Comparison of ENCODE assay signal across 8 mouse cellular contexts in genomic region chr9:32271896-32272444, GRCm38 (mm10).
DNase-seq lines count a peak whose midpoint lies in the region; TF ChIP-seq lines count a peak whose summit lies in the region.

No protein-coding gene starts in this region.

- intact Hi-C loops in heart, postnatal 36 days (cut with DNase I) = loop anchor here (1.0 to 5.0 kb wide), 4 partner anchors 78 to 975 kb away; no protein-coding TSS in a partner anchor

- H3K27me3 ChIP-seq in E14TG2a.4 (ENCODE audit: insufficient read depth, low read length) = no peaks in the 10 kb centered on the region; the same call in 1 of the 2 replicates

- H3K4me1 ChIP-seq in E14TG2a.4 (replicated peaks; ENCODE audit: low read depth, low read length) = no peaks in the 10 kb centered on the region

- no peaks in the 10 kb centered on the region for H3K36me3 ChIP-seq in E14TG2a.4 (ENCODE audit: insufficient read depth, low read length)

- DNase-seq in adrenal gland, adult 8-10 months = peak; percentile 55
- peak; percentile 75 for DNase-seq in embryo, embryonic 9.5 days (ENCODE audit: extremely low spot score)
- peak; percentile 71 to 75 for DNase-seq in heart, postnatal 36 days
- peak; percentile 57 to 82 for DNase-seq in layer of hippocampus, adult 18-20 months (ENCODE audit: low spot score in 2 of 2)
- peak; percentile 84 for DNase-seq in lung, postnatal 10 days
- DNase-seq in retina, embryonic 14.5 days (ENCODE audit: low spot score) = peak; percentile 95
- DNase-seq in thymus, postnatal 36 days = peak; percentile 27 to 40

- H3K4me3 ChIP-seq in E14TG2a.4 (replicated peaks; ENCODE audit: low read length) = no peak overlapping the region

- TF ChIP-seq CTCF in E14TG2a.4 (conservative IDR thresholded peaks at IDR 0.05; ENCODE audit: low read length) = peak; percentile 62

- no peaks in the 10 kb centered on the region for H3K9me3 ChIP-seq in E14TG2a.4 (ENCODE audit: low read length)

Comparison
In these comparisons a context has a peak if more than half of its experiments do, and no peak if none do; other contexts are left out.
1. DNase-seq: peak in every context shown above with its lines; median percentile 95 in retina, embryonic 14.5 days; 84 in lung, postnatal 10 days; 75 in embryo, embryonic 9.5 days; 73 in heart, postnatal 36 days; 70 in layer of hippocampus, adult 18-20 months; 55 in adrenal gland, adult 8-10 months; 34 in thymus, postnatal 36 days.